Mouse (Mus musculus) stomach, embryonic 15.5 days (tissue): ENCODE measurements around the gene Il17re. TPM values are rescaled to one million over a fixed set of nuclear protein-coding genes. Genes with fewer than 3 reads are reported as not detected.

Experiments used
- ATAC-seq: fragments of 200-750 bp; cut with Nextera tagmentation; 2 replicates; pipeline ENCODE4 v1.8.0; 2017; ENCODE audit warnings: low read depth, moderate number of reproducible peaks, moderate TSS enrichment; ENCODE audit not compliant: insufficient read depth, low FRiP score
- H3K27ac ChIP-seq: fragments of 300-500 bp; sonication (generic); 2 replicates; pipeline ENCODE4 v1.5.1; 2015; ENCODE audit warnings: mild to moderate bottlenecking, inconsistent platforms
- H3K27me3 ChIP-seq: fragments of 300-500 bp; sonication (generic); replicated peaks from 2 replicates; pipeline ENCODE4 v1.6.1; 2015; ENCODE audit warnings: inconsistent platforms
- H3K36me3 ChIP-seq: fragments of 300-500 bp; sonication (generic); 2 replicates; pipeline ENCODE4 v1.6.1; 2015; ENCODE audit warnings: inconsistent platforms
- H3K4me1 ChIP-seq: fragments of 300-500 bp; sonication (generic); 2 replicates; pipeline ENCODE4 v1.6.1; 2015; ENCODE audit warnings: inconsistent platforms
- H3K4me2 ChIP-seq: fragments of 300-500 bp; sonication (generic); 2 replicates; pipeline ENCODE4 v1.6.1; 2015; ENCODE audit warnings: mild to moderate bottlenecking, inconsistent platforms
- H3K4me3 ChIP-seq: fragments of 300-500 bp; sonication (generic); replicated peaks from 2 replicates; pipeline ENCODE4 v1.5.1; 2015; ENCODE audit warnings: inconsistent platforms
- H3K9ac ChIP-seq: fragments of 300-500 bp; sonication (generic); 2 replicates; pipeline ENCODE4 v1.6.1; 2015; ENCODE audit warnings: inconsistent platforms
- H3K9me3 ChIP-seq: fragments of 300-500 bp; sonication (generic); 2 replicates; pipeline ENCODE4 v1.6.1; 2016; ENCODE audit warnings: inconsistent platforms
- WGBS: fragments of 180-500 bp; shearing (Covaris S2); methylation state at CpG from one replicate; pipeline ENCODE4 v1.1.7; 2015; 5-methylcytosine and 5-hydroxymethylcytosine counted together
- polyA plus RNA-seq: library from polyadenylated mRNA; unstranded; fragments of >200 nt; fragmentation: Nextera tagmentation; extraction: Ambion mirVana; gene quantifications from 2 replicates; pipeline ENCODE4 v1.2.1, GENCODE M21; 2015

Il17re gene
- polyA plus RNA-seq, 1 experiment from 2014 or later, result 18.2 TPM

DNA sequence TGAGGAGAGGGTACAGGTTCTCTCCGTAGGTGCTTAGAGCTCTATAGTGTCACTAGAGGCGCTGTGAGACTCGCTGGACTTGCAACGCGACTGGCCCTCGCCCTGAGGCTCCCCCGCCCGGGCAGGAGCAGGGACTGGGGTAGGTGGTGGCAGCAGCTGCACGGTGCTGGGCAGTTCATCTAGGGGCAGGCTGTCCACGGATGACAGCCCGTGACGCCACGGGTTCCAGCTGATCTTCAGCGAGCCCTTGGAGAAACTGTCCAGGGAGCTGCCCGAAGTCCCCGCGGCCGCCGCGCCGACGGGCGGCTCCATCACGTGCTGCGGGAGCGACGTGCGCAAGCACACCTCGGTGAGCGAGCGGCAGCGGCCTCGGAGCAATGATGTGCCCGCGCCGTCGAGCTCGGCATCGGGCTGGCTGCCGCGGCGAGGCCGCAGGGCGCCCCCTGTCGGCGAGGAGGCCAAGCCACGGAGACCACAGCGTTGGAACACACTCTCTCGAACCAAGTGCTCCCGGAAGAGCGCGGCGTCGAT is 36.0 kb downstream of the Il17re start:
- no peak overlapping the region for H3K27ac ChIP-seq
- peaks cover 15% of the 10 kb centered on the region for H3K4me1 ChIP-seq
- peak overlapping the region; percentile 20; the same call in 1 of the 2 replicates for H3K9ac ChIP-seq
- H3K4me3 ChIP-seq, result peak overlapping the region; percentile 43
- ATAC-seq, result peak; percentile 69
- H3K27me3 ChIP-seq, result peaks cover 17% of the 10 kb centered on the region
- H3K9me3 ChIP-seq, result no peaks in the 10 kb centered on the region
- under 1% methylated on average over 54 of the region's 54 CpGs for WGBS
- H3K36me3 ChIP-seq, result no peaks in the 10 kb centered on the region; the same call in 1 of the 2 replicates
- peak overlapping the region; percentile 78 for H3K4me2 ChIP-seq

DNA sequence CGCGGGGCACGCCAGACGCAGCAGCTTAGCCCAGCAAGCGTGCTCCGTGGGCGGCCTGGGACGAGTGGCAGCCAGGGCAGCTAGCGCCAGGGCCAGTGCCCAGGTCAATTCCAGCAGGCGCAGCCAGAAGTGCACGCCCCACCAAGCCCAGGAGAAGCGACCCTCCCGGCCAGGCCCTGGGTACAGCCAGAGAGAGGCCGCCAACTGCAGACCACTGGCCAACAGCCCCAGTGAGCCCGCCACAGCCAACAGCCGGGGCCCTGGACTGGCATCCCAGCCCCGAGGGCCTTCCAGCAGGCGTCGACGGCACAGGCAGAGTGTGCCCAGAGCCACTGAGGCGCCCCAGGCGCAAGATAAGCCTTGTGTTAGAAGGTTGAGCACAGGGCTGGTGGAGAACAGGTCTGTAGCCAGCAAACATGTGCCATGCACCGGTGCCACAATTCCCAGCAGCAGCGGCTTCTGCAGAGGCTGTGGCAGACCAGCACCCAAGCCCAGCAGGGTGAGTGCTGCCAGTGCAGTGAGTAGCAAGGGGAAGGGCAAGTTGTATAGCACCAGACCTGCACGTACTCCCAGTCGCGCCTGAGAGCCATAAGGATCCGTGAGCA is 36.9 kb downstream of the Il17re start:
- 39% methylated on average over 28 of the region's 28 CpGs for WGBS
- Histone ChIP-seq H3K9me3 (no peaks in the 10 kb centered on the region), H3K4me2 (peak overlapping the region; percentile 78), H3K4me3 (peak overlapping the region; percentile 43), H3K36me3 (no peaks in the 10 kb centered on the region; the same call in 1 of the 2 replicates), H3K9ac (no peak overlapping the region), H3K4me1 (peaks cover 15% of the 10 kb centered on the region), H3K27ac (no peak overlapping the region), H3K27me3 (peaks cover 17% of the 10 kb centered on the region)
- no peak; the same call in 1 of the 2 replicates for ATAC-seq

DNA sequence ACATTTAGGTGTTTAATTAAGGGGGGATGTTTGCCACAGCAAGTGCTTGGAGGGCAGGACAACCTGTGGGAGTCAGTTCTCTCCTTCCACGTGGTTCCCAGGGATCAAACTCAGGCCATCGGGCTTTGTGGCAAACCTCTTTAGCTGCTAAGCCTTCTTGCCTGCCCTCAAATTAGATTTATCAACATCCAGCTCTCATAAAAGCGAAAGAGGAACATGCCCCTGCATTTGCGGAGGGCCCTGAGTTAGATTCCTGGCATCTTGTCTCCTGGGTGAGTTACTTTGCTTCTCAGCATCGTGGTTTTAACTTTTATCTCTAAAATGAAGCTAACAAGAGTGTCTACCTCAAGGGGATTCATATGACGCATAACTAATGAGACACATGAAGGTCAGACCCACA is 41.1 kb downstream of the Il17re start:
- no peak overlapping the region for H3K9ac ChIP-seq
- no peak overlapping the region for H3K27ac ChIP-seq
- 71% methylated on average over 6 of the region's 6 CpGs for WGBS
- ATAC-seq, result no peak
- peaks cover 35% of the 10 kb centered on the region for H3K27me3 ChIP-seq
- no peaks in the 10 kb centered on the region for H3K9me3 ChIP-seq
- no peak overlapping the region for H3K4me3 ChIP-seq
- H3K4me1 ChIP-seq, result peaks cover 11% of the 10 kb centered on the region
- H3K4me2 ChIP-seq, result no peak overlapping the region
- H3K36me3 ChIP-seq, result no peaks in the 10 kb centered on the region

DNA sequence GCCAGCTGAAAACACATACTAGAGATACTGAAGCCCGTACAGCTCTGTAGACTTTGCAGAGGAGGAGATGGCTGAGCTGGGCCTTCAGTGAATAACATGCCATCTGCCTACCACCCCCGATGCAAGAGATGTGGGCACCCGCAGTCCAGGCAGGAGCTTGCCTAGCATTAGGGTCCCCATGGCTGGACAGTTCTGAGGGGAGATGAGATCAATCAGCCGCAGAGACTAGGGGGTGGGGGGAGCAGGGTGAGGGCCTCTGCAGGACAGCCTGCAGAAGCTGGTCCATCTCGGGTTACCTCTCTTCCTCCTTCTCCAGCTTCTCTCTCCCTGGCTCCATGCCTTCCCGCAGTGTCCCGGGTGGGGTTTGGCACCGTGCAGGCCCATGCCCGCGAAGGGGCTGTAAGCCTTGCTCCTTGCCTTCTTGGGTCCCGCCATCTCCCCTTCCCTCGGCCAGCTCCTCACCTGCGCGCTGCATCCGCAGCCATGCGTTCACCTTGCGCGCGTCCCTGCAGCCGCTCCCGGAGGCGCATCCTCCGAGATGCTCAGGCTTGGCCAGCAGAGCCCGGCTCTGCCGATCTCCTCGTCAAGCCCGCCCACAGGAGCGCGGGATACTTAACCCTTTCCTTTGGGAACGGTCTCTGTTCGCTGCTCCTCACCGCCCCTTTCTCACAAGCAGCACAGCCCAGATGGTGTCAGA is 43.3 kb downstream of the Il17re start, which contains the start of gene Prrt3:
Gene Prrt3, minus strand, starts transcription at position 544 of the 697 bp plus-strand sequence.
- 3% methylated on average over 32 of the region's 32 CpGs for WGBS
- H3K9ac ChIP-seq, result no peak within 1 kb of the TSS

DNA sequence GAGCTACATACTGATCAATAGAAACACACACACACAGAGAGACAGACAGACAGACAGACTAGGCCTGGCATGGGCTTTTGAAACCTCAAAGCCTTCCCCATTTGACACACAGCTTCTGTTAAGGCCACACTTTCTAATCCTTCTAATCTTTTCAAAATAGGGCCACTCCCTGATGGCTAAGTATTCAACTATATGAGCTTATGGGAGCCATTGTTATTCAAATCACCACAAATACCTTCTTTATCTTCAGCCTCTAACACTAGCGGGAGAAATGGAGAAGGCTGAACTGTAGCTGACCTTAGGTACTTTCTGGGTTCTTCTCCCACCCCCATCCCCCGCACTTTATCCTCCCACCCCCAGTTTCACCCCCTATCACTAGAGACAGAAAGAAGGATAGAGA is 44.5 kb downstream of the Il17re start:
- no peaks in the 10 kb centered on the region for H3K36me3 ChIP-seq
- no peak overlapping the region for H3K27ac ChIP-seq
- WGBS, result 77% methylated on average over 2 of the region's 2 CpGs

More for the DNA sequence above, 43.3 kb downstream of the Il17re start, which contains the start of gene Prrt3:
- peaks cover 19% of the 10 kb centered on the region for H3K27me3 ChIP-seq
- peak within 1 kb of the TSS; percentile 64 for H3K4me2 ChIP-seq
- H3K9me3 ChIP-seq, result no peaks in the 10 kb centered on the region
- no peak within 1 kb of the TSS for H3K27ac ChIP-seq
- no peaks in the 10 kb centered on the region for H3K4me1 ChIP-seq
- no peak; the same call in 1 of the 2 replicates for ATAC-seq
- peak within 1 kb of the TSS; percentile 29 for H3K4me3 ChIP-seq
- H3K36me3 ChIP-seq, result no peaks in the 10 kb centered on the region

DNA sequence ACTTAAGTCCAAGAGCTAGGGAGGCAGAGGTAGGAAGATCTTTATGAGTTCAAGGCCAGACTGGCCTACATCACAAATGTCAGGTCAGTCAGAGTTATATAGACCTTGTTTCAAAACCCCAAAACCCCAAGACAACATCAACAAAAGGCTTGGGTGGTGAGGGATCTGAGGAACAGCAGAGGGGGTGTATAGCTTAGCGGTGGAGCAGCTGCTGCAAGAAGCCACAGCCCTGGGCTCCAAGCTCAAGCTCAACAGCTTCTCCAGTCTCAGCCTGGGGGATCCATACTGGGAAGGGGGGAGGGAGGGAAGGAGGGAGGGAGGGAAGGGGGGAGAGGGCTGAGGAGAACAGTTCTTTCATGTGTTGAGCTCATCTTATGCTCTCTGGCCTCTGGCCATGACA is 47.4 kb downstream of the Il17re start:
- Histone ChIP-seq H3K4me3 (no peak overlapping the region), H3K9me3 (no peaks in the 10 kb centered on the region), H3K27ac (no peak overlapping the region), H3K27me3 (peaks cover 14% of the 10 kb centered on the region), H3K4me1 (no peaks in the 10 kb centered on the region), H3K4me2 (no peak overlapping the region), H3K9ac (no peak overlapping the region), H3K36me3 (no peaks in the 10 kb centered on the region)
- WGBS, result 73% methylated on average over 1 of the region's 1 CpGs
- ATAC-seq, result no peak

More for the DNA sequence above, 44.5 kb downstream of the Il17re start:
- H3K9ac ChIP-seq, result no peak overlapping the region
- H3K9me3 ChIP-seq, result no peaks in the 10 kb centered on the region
- ATAC-seq, result no peak
- no peaks in the 10 kb centered on the region for H3K4me1 ChIP-seq
- no peak overlapping the region for H3K4me3 ChIP-seq
- H3K27me3 ChIP-seq, result peaks cover 19% of the 10 kb centered on the region
- no peak overlapping the region for H3K4me2 ChIP-seq

DNA sequence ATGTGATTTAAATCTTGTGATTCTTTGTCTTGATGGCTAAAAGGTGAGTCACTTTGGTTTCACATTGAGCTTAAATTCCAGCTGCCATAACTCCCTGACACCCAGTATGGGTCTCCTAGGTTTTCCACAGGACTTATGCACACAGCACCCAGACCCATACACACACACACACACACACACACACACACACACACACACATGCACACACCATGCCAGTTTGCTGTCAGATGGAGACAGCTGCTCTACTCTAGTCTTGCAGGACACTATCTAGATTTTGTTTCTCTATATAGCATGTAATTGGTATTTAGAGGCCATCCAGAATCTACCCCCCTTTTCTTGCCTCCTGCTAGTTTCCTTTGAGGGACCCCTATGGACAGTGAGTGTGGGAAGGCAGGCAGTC is 48.8 kb downstream of the Il17re start:
- no peak for ATAC-seq
- no peaks in the 10 kb centered on the region for H3K4me1 ChIP-seq
- H3K4me3 ChIP-seq, result no peak overlapping the region
- H3K9me3 ChIP-seq, result no peaks in the 10 kb centered on the region
- no peak overlapping the region for H3K9ac ChIP-seq
- H3K36me3 ChIP-seq, result no peaks in the 10 kb centered on the region
- H3K4me2 ChIP-seq, result no peak overlapping the region
- no peaks in the 10 kb centered on the region for H3K27me3 ChIP-seq
- H3K27ac ChIP-seq, result no peak overlapping the region

DNA sequence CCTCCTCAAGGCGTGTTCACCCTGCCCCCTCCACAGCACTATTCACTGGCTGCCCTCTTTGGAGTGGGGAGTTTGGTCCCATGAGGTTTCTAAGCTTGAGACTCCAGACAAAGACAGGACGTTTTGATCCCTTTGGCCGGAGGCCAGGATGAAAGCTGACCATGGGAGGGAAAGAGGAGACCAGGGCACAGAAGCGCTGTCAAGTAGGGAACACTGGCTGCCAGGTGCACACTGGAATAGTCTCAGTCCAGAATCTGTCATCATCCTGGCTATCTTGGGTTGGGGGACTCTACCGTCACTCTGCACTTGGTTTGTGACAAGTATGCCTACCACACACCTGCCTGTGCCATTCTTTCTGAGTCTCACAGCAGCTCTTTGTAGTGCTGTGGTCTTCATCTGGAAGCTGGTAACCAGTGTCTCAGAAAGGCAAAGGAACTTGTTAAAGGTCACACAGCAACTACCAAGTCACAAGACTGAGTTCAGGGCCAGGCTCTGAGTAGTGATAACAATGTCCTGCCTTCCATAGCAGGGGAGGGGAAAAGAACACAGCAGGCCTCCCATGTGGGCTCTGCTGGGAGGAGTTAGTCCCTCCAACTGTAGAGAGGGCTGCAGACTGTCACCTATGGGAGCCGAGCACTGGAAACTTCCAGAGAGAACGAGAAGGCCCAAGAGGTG is 50.1 kb downstream of the Il17re start:
- Histone ChIP-seq H3K4me3 (no peak overlapping the region), H3K27ac (no peak overlapping the region), H3K4me1 (no peaks in the 10 kb centered on the region), H3K36me3 (no peaks in the 10 kb centered on the region), H3K4me2 (no peak overlapping the region), H3K9me3 (no peaks in the 10 kb centered on the region), H3K27me3 (no peaks in the 10 kb centered on the region), H3K9ac (no peak overlapping the region)
- 60% methylated on average over 7 of the region's 7 CpGs for WGBS
- no peak for ATAC-seq

DNA sequence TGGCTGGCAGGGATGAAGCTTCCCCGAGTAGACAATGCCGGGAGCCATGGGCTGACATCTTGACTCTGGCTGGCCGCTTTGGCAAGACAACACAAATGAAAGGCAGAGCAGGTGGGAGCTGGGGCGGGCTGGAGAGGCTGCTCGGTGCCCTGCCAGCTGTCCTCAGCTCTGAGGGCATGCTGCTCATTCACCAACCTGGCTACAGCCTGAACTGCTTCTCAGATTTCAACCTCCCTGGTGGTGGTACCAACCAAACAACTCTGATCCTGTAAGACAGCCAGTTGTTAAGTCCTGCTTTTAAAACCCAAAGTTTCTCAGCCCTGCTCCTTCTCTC is 50.6 kb downstream of the Il17re start:
- WGBS, result 56% methylated on average over 5 of the region's 5 CpGs
- no peaks in the 10 kb centered on the region for H3K4me1 ChIP-seq
- H3K36me3 ChIP-seq, result peaks cover 3% of the 10 kb centered on the region
- no peak overlapping the region for H3K4me2 ChIP-seq
- H3K9ac ChIP-seq, result no peak overlapping the region
- H3K4me3 ChIP-seq, result no peak overlapping the region
- no peak overlapping the region for H3K27ac ChIP-seq
- H3K9me3 ChIP-seq, result no peaks in the 10 kb centered on the region
- H3K27me3 ChIP-seq, result no peaks in the 10 kb centered on the region
- no peak for ATAC-seq

DNA sequence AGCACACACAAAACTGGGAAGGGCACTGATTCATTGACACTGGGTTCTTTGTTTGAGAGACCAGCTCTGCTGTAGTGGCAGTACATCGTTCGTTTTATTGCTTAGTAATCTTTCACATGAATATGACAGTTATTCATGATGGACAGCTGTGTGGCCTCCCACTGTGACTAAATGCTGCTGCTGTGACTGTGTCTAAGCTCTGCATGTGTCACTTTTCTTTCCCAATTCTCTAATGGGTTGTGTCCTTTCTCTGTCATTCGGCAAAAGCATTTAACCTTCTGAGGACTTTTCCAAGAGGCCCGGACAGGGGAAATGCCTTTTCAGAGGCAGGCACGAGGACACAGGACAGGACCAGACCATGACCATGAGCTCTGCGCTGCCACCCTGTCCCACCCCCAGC is 55.7 kb downstream of the Il17re start:
- Histone ChIP-seq H3K4me1 (no peaks in the 10 kb centered on the region), H3K9me3 (no peaks in the 10 kb centered on the region), H3K27me3 (no peaks in the 10 kb centered on the region), H3K9ac (no peak overlapping the region), H3K4me3 (no peak overlapping the region), H3K4me2 (no peak overlapping the region), H3K27ac (no peak overlapping the region), H3K36me3 (peaks cover 51% of the 10 kb centered on the region)
- ATAC-seq, result no peak
- 92% methylated on average over 6 of the region's 6 CpGs for WGBS

DNA sequence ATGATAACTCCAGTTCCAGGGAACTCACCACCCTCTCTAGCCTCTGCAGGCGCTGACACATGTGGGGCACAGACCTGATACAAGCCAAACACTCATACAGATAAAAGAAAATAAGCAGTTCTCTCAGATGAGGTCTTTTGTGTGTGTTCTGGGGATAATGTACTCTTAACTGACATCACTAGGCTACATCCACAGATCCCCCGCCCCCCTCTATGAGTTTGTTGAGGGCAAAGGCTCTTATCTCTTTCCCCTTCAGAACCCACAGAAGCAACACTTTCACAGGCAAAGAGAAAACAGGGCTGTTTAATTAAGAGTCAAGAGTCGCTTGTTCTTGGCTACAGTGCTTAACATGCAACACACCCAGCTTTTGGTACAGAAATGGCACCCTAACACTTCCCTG is 56.3 kb downstream of the Il17re start:
- Histone ChIP-seq H3K27ac (no peak overlapping the region), H3K4me3 (no peak overlapping the region), H3K9ac (no peak overlapping the region), H3K36me3 (peaks cover 57% of the 10 kb centered on the region), H3K27me3 (no peaks in the 10 kb centered on the region), H3K4me1 (no peaks in the 10 kb centered on the region), H3K4me2 (no peak overlapping the region), H3K9me3 (no peaks in the 10 kb centered on the region)
- no peak for ATAC-seq
- 97% methylated on average over 3 of the region's 3 CpGs for WGBS
